ENCODE assay signal across 30 mouse cellular contexts in genomic region chr3:114995956-114996355, GRCm38 (mm10).
A peak's percentile ranks its signal among the peaks of the same experiment; 100 is the strongest.
DNase-seq lines count a peak whose midpoint lies in the region; ATAC-seq and TF ChIP-seq lines count a peak whose summit lies in the region.
"Had no signal": no experiment of that assay in that cellular context is flagged by ENCODE, and none has a peak within 500 bp of the region (broad histone marks: within the 10 kb centered on the region; RNA-seq: fewer than 3 reads in every experiment).

No protein-coding gene starts in this region.

- H3K27ac ChIP-seq in heart, adult 2 months = peak overlapping the region; percentile 56
- no peak overlapping the region for H3K27ac ChIP-seq in kidney, postnatal 0 days
- H3K27ac ChIP-seq: embryonic facial prominence, embryonic 12.5 days; forebrain, embryonic 10.5 days; forebrain, embryonic 15.5 days; hindbrain, embryonic 10.5 days; hindbrain, embryonic 15.5 days; limb, embryonic 15.5 days; liver, embryonic 13.5 days; neural tube, embryonic 15.5 days; stomach, postnatal 0 days had no signal

- H3K9me3 ChIP-seq in kidney, postnatal 0 days (replicated peaks; ENCODE audit: low read length) = no peaks in the 10 kb centered on the region
- H3K9me3 ChIP-seq: embryonic facial prominence, embryonic 12.5 days; forebrain, embryonic 10.5 days; forebrain, embryonic 15.5 days; hindbrain, embryonic 10.5 days; hindbrain, embryonic 15.5 days; limb, embryonic 15.5 days; liver, embryonic 13.5 days; neural tube, embryonic 15.5 days had no signal

- no peak for TF ChIP-seq EP300 in heart, adult 2 months (IDR thresholded peaks at IDR 0.05; ENCODE audit: insufficient read depth, low read depth, low read length)

- WGBS in heart, adult 2 months = 20% methylated on average over 1 of the region's 1 CpGs
- 40% methylated on average over 1 of the region's 1 CpGs for WGBS in kidney, postnatal 0 days

- H3K27me3 ChIP-seq in heart, adult 2 months (ENCODE audit: control insufficient read depth, insufficient read depth, low read length) = no peaks in the 10 kb centered on the region
- H3K27me3 ChIP-seq in kidney, postnatal 0 days (ENCODE audit: insufficient read depth, low read length) = no peaks in the 10 kb centered on the region
- H3K27me3 ChIP-seq in myocyte (ENCODE audit: control insufficient read depth, insufficient read depth, insufficient read length) = no peaks in the 10 kb centered on the region
- H3K27me3 ChIP-seq: embryonic facial prominence, embryonic 12.5 days; forebrain, embryonic 15.5 days; hindbrain, embryonic 15.5 days; limb, embryonic 15.5 days; liver, embryonic 13.5 days; neural tube, embryonic 15.5 days had no signal

- H3K4me1 ChIP-seq in heart, adult 2 months (ENCODE audit: control insufficient read depth, insufficient read depth, low read length) = no peaks in the 10 kb centered on the region
- no peaks in the 10 kb centered on the region for H3K4me1 ChIP-seq in kidney, postnatal 0 days (replicated peaks; ENCODE audit: insufficient read depth, low read length)
- H3K4me1 ChIP-seq: embryonic facial prominence, embryonic 12.5 days; forebrain, embryonic 10.5 days; forebrain, embryonic 15.5 days; hindbrain, embryonic 10.5 days; hindbrain, embryonic 15.5 days; limb, embryonic 15.5 days; liver, embryonic 13.5 days; neural tube, embryonic 15.5 days had no signal

- H3K36me3 ChIP-seq in heart, adult 2 months (ENCODE audit: control insufficient read depth, insufficient read depth, low read length) = no peaks in the 10 kb centered on the region
- no peaks in the 10 kb centered on the region for H3K36me3 ChIP-seq in kidney, postnatal 0 days (ENCODE audit: insufficient read depth, low read length)
- no peaks in the 10 kb centered on the region for H3K36me3 ChIP-seq in myocyte (ENCODE audit: control insufficient read depth, insufficient read depth)
- H3K36me3 ChIP-seq: embryonic facial prominence, embryonic 12.5 days; forebrain, embryonic 10.5 days; forebrain, embryonic 15.5 days; G1E; hindbrain, embryonic 10.5 days; hindbrain, embryonic 15.5 days; limb, embryonic 15.5 days; liver, embryonic 13.5 days; neural tube, embryonic 15.5 days had no signal

- no peaks in the 10 kb centered on the region for H3K79me2 ChIP-seq in heart, adult 2 months (replicated peaks; ENCODE audit: control insufficient read depth, insufficient read depth, low read length)
- no peaks in the 10 kb centered on the region for H3K79me2 ChIP-seq in myocyte (ENCODE audit: control insufficient read depth, insufficient read depth)

- H3K4me2 ChIP-seq in kidney, postnatal 0 days (ENCODE audit: low read length) = no peak overlapping the region
- H3K4me2 ChIP-seq in myocyte (ENCODE audit: low read depth) = peak overlapping the region; percentile 18
- H3K4me2 ChIP-seq: embryonic facial prominence, embryonic 12.5 days; forebrain, embryonic 15.5 days; hindbrain, embryonic 15.5 days; limb, embryonic 15.5 days; liver, embryonic 13.5 days; neural tube, embryonic 15.5 days had no signal

- no peak overlapping the region for H3K9ac ChIP-seq in heart, adult 2 months (ENCODE audit: low read depth, low read length)
- no peak overlapping the region for H3K9ac ChIP-seq in kidney, postnatal 0 days (ENCODE audit: low read depth, low read length)
- H3K9ac ChIP-seq: embryonic facial prominence, embryonic 12.5 days; forebrain, embryonic 15.5 days; hindbrain, embryonic 15.5 days; limb, embryonic 15.5 days; liver, embryonic 13.5 days; neural tube, embryonic 15.5 days had no signal

- TF ChIP-seq POLR2A in heart, adult 2 months (IDR thresholded peaks at IDR 0.05; ENCODE audit: insufficient read depth, low read depth, low read length) = no peak
- TF ChIP-seq POLR2A in myocyte (IDR thresholded peaks at IDR 0.05; ENCODE audit: insufficient read length, low read depth) = no peak

- TF ChIP-seq CTCF in heart, adult 2 months (IDR thresholded peaks at IDR 0.05) = no peak
- TF ChIP-seq CTCF in kidney, postnatal 0 days (IDR thresholded peaks at IDR 0.05; ENCODE audit: low read depth) = no peak

- peak; percentile 72; the same call in 1 of the 2 replicates for ATAC-seq in cerebellum, adult (ENCODE audit: insufficient number of reproducible peaks, low FRiP score, low TSS enrichment)
- no peak for ATAC-seq in kidney, postnatal 0 days (replicated peaks; ENCODE audit: low FRiP score, low read depth)
- ATAC-seq: forebrain, embryonic 15.5 days; inflammation-experienced regulatory T-cells, adult 6 months had no signal

- no peak overlapping the region for H3K4me3 ChIP-seq in heart, adult 2 months
- no peak overlapping the region for H3K4me3 ChIP-seq in kidney, postnatal 0 days (replicated peaks; ENCODE audit: low read depth, low read length)
- no peak overlapping the region for H3K4me3 ChIP-seq in myocyte
- H3K4me3 ChIP-seq: embryonic facial prominence, embryonic 12.5 days; forebrain, embryonic 10.5 days; forebrain, embryonic 15.5 days; hindbrain, embryonic 10.5 days; hindbrain, embryonic 15.5 days; limb, embryonic 15.5 days; liver, embryonic 13.5 days; neural tube, embryonic 15.5 days had no signal

- H3ac ChIP-seq in myocyte (ENCODE audit: control insufficient read depth, insufficient read length) = no peak overlapping the region

- intact Hi-C loops in heart, adult 2 months (cut with DNase I) = no loop called here
- intact Hi-C loops in heart, postnatal 36 days (cut with DNase I) = no loop called here

- no peak for DNase-seq in cerebellum, postnatal 36 days
- no peak for DNase-seq in heart, adult 2 months
- DNase-seq in heart, postnatal 36 days = no peak
- peak; percentile 27 for DNase-seq in kidney, postnatal 0 days (ENCODE audit: low spot score)
- no peak for DNase-seq in kidney, adult 11 months
- no peak for DNase-seq in thymus, postnatal 14 days
- DNase-seq: adrenal gland, postnatal 14 days; kidney, adult 18-20 months; kidney, postnatal 4 days; liver, embryonic 13.5 days; lung, adult 18-20 months; lung, postnatal 14 days; midbrain, embryonic 14.5 days; retina, postnatal 1 day; right cerebral cortex, postnatal 14 days; spleen, adult 18-20 months; thymus, adult 18-20 months; thymus, postnatal 4 days had no signal

TF ChIP-seq in myocyte, 11 proteins besides CTCF, POLR2A, EP300 and RAD21:
- TF ChIP-seq MYOG (IDR thresholded peaks at IDR 0.05; ENCODE audit: control insufficient read depth in 1 of 3, insufficient read depth in 1 of 3, insufficient read length in 2 of 3, low read depth in 2 of 3) (no peak), MYOD1 (IDR thresholded peaks at IDR 0.05; ENCODE audit: control insufficient read depth in 1 of 3, insufficient read length in 2 of 3, low read depth in 2 of 3) (no peak), E2F4 (IDR thresholded peaks at IDR 0.05; ENCODE audit: insufficient read depth) (no peak), REST (IDR thresholded peaks at IDR 0.05; ENCODE audit: insufficient read depth, insufficient read length) (no peak), SRF (IDR thresholded peaks at IDR 0.05; ENCODE audit: control insufficient read depth, insufficient read length, low read depth) (no peak), POLR2AphosphoS2 (IDR thresholded peaks at IDR 0.05; ENCODE audit: insufficient read length, low read depth) (no peak), CEBPB (IDR thresholded peaks at IDR 0.05; ENCODE audit: insufficient read depth, poor library complexity, severe bottlenecking) (no peak)
